Mouse (Mus musculus): ENCODE results near the gene Tex14.
"Not testable (repeated sequence)": the region's sequence is repeated elsewhere in the genome, so short reads cannot be mapped to it uniquely, and the experiment has no call there.

The Tex14 gene

DNA sequence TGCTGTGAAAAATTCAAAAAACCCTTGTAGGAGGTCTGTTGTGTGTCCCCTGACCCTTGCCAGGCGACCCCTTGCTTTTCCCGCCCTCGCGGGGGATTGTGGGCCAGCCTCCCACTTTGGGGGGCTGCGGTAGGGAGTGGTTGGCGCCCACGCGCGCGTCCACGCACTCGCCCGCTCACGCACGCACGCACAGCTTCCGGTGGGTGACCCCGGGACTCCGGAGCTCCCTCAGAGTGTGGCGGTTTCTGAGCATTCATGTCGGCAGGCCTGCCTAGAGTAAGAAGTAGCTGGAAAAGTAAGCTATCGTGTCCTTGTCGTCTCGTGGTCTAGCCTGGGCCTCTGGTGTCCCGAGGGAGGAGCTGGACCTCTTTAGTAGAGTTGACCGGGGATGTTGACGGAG lies at the start of gene Tex14, which contains the start of gene Rad51c:
Gene Tex14 (plus strand): TSS at position 190 of the 400 bp plus-strand sequence.
Gene Rad51c (minus strand): TSS at position 79 of the 400 bp plus-strand sequence.
- no peak for DNase-seq (ENCODE audit: low read depth, low spot score)

DNA sequence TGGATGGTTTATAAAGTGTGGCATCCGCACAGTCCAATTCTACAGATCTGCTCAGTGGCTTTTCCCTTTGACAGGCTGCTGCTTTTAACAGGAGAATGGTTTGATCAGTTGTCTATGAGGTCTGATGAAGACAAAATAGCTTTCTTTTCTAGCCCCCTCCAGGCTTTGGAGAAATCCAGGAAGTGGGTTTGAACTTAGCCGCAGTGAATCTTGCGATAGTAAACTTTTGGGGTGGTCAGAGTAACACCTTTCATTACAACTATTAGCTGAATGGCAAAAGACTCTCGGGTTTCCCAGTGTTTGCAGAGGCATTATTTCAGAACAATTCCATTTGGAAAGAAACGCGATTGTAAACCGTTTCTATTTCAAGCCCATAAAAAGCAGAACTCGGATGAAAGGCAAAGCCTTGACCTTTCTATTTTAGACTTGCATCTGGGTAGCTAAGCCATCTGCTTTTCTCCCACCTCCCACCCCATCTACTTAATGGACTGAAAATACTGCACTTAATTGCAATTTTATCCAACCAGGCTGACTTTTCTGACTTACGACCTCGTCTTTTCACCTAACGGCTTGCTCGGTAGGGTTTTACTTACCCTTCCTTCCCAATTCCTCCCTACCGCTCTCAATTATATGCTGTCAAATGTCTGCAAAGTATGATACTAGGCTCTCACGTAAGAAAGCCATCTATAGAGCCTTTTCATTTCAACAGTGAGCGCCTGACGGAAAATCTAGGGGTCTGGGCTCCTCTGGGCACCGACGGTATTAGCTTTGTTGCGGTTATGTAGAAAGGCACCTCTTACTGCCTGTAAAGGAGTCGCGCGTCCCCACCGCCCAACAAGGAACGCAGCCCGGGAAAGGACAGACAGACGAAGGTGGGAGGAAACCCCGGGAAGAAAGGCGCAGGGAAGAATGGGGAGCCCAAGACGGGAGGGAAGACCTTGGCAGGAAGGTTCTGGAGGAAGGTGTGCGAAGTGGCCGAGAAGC lies 47.3 kb upstream of the Tex14 start:
- DNase-seq (ENCODE audit: low read depth, low spot score), result no peak

DNA sequence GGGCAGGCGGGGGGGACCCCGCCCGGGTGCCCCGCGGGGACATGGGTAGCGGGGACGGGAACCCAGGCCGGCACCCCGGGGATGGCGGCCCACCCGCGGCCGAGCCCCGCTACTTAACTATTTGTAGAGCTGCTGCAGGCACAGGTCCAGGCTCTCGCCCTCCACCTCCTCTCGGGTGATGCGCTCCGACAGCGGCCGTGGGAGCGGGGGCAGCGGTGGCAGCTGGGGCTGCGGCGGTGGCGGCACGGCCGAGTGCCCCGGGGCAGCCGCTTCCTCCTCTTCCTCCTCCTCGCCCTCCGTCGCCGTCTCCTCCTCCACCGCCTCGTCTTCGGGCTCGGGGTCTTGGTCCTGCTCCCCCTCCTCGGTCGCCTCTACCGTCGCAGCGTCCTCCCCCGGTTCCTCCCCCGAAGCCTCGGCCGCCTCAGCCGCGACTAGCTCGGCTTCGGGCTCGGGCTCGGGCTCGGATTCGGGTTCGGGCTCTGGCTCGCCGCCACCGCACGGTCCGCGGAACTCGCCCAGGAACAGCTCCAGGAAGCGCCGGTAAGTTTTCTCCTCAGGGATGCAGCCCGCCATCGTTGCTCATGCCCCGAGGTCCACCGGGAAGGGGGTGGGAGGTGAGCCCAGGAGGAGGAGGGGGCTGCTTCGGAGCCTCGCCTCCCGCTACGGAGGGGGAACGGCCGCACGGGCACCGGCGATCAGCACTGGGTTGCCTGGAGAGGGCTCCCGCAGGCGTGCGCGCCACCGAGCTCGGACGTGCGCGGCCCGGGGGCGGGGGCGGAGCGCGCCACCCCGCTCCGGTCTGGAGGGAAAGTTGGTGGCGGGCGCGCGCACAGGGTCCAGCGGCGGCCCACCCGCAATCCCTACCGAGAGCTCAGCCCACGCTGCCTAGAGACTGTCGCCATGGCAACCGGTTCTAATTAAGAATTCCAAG lies 46.3 kb upstream of the Tex14 start, which contains the start of gene Ppm1e:
Gene Ppm1e (minus strand): TSS at position 693 of the 931 bp plus-strand sequence.
- DNase-seq (ENCODE audit: low read depth, low spot score), result peak; percentile 76

DNA sequence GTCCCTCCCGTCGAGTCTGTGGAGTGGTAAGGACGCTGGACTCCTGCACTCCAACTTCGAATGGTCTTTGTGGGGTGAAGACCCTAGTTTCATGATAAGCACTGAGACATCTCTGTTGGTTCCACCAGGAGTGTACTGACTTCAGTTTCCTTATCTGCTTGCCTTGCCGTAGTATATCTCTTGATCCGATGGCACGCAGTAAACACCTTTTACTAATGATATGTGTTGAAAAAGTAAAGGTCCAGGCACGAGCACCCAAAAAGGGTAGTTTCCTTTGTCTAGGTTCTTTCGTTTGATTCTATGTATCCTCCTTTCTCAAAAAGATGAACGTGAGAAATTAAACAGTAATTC lies 45.6 kb upstream of the Tex14 start:
- DNase-seq (ENCODE audit: low read depth, low spot score), result no peak

DNA sequence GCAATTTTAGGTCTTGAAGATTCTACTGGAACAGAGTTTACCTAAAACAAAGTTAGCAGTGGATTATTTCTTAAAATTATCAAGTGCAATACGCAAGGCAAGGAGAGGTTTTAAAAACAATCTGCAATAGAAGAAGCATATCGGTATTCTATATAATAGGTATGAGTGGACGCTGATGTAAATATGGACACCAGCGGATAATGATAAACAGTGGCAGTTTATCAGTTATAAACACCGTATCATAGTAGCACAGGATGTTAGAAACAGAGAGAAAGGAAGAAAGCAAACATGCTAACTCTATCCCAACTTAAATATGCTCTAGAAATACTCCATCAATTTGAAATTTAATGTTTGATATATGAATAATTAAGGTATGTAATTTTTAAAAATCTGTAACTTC lies 39.7 kb upstream of the Tex14 start:
- DNase-seq (ENCODE audit: low read depth, low spot score), result no peak

DNA sequence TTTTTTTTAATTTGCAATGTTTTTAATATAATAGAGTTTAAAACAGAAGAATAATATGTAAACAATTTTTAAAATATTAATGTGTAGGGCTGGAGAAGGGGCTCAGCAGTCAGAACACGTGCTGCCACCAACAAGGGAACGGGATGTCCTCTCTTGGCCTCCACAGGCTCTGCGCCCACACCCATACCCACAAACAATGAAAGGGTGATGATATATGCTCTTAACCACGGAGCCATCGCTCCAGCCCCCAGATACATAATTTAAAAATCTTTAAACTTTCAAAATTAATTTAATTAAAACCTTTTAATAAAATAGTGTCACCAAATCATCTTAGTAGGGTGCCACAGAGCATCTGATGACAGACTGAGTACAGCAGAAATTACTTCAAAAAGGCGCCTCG lies 37.8 kb upstream of the Tex14 start:
- no peak for DNase-seq (ENCODE audit: low read depth, low spot score)

DNA sequence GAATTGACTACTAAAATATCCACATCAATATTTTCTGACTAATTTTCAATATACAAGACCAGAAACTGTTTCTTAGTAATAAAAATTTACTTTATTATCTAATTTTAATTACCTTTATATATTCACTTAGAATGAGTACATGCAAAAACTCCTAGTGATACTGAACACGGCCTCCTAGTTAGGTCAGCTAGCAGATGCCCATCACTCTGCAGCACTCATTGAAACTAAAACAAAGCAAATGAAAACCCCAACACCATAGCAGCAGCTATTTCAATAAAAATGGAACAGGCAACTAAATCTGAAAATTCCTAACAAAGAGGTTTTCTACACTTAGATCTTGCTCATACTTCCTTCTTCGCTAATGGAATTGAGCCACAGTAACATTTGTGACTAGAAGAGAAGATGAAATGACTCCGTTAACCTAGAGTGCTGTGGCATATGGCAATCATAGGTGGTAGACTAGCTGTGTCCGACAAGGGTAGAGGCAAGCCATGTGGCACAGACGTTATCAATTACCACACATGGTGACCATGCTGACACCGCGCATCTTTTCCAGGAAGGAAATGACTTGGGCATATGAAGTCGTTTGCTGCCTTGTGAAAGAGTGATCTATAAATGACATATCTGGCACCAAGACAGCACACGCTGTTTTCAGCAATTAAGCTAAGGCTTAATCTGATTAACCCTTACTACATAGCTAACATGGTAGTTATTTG lies 36.8 kb upstream of the Tex14 start:
- DNase-seq (ENCODE audit: low read depth, low spot score), result no peak

DNA sequence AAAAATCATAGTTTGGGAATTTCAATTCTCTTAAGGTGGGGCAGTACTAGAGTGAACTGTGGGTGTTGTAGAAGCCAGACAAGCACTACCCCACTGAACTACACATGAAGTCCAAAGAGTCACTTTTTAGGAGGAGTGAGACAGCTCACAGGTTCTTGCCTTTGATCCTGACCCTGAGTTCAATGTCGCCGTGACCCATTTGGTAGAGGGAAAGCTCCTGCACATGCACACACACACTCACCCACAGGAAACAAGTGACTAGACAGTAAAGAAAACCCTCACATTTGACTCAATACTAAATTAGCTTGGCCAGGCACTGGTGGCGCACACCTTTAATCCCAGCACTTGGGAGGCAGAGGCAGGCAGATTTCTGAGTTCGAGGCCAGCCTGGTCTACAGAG lies 20.3 kb upstream of the Tex14 start:
- no peak for DNase-seq (ENCODE audit: low read depth, low spot score)

DNA sequence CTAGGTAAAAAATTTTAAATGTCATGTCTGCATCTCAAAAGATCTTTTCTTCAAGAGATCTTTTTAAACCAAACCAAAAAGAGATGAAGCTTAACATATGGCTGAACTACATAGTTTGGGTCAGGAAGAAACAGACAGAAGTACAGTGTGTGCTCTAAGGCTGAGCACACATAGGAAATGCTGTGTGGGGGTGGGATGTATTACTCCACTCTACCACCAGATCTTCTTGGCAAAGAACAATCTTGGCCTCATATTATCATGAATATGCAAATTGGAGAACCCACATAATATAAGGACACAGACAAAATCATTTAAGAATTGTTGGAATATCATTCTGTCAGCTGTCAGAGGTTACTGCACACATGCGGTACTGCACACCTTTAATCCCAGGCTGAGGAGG lies 19.2 kb upstream of the Tex14 start:
- no peak for DNase-seq (ENCODE audit: low read depth, low spot score)

DNA sequence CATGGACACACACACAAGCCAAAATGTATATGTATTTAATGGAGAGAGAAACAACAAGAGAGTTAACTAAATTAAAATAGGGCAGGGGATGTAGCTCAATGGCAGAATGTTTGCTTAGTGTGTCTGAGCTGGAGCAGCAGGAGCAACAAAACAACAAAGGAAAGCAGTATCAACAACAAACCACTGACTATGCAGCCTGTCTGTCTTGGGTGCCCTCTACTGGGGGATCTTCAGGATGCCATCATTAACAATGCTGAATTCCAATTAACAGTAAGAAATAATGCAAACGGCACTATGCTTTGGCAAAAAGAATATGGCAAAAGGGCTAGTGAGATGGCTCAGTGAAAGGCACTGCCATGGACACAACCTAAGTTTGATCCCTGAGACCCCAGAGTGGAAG lies 11.0 kb upstream of the Tex14 start:
- peak; percentile 39 for DNase-seq (ENCODE audit: low read depth, low spot score)

DNA sequence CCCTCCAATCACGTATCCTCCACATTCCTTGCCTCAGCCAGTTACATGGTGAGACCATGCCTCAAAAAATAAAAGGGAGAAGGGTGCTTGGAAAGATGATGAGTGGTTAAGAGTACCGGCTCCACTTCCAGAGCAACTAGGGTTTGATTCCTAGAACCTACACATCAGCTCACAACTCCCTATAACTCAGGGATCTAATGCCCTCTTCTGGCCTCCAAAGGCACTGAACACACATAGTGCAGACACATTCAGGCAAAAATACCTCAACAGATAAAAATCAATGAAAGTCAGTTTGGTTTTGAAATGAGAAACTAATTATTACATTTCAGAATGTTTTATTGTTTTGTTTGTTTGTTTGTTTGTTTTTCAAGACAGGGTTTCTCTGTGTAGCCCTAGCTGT lies 6.5 kb upstream of the Tex14 start:
- no peak for DNase-seq (ENCODE audit: low read depth, low spot score)

DNA sequence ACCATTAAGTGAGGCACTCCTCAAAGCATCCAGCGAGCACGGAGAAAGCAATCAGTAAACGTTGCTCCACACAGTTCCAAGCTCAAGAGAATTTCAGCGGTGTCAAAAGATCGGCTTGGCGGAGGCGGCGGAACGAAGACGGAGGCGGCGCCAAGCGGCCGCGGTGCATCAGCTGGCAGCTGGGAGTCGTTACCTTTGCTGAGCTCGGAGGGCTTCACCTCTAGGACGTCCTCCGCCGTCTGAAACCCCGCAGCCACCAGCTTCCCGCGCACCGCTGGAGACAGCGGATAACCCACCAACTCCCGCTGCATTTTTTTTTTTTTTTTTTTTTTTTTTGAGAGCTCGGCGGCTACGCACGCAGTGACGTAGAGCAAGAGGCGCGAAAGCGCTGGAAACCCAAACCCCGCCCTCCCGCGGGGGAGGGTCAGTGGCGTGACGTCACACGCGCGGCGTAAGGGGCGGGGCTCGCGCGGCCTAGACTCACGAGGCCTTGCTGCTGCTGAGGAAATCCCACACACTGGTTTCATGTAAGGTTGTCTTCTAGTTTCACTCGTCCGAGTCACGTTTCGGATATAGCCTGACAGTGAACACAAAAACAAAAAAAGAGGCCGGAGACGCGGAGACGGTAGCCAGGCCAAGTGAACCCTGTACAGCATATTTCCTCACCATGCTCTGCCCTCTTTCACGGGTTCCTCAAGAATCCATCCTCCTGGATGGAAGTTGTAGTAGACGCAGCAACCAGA lies 583 bp upstream of the Tex14 start:
- DNase-seq (ENCODE audit: low read depth, low spot score), result peak; percentile 88

DNA sequence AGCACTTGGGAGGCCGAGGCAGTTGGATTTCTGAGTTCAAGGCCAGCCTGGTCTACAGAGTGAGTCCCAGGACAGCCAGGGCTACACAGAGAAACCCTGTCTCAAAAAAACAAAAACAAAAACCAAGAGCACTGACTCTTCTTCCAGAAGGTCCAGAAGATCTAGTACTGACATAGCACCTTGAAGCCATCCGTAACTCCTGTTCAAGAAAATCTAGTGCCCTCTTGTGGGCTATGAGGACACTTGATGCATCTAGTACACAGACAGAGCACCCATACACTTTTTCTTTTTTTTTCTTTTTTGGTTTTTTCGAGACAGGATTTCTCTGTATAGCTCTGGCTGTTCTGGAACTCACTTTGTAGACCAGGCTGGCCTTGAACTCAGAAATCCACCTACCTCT lies 8.5 kb downstream of the Tex14 start:
- not testable (repeated sequence) for DNase-seq (ENCODE audit: low read depth, low spot score)

DNA sequence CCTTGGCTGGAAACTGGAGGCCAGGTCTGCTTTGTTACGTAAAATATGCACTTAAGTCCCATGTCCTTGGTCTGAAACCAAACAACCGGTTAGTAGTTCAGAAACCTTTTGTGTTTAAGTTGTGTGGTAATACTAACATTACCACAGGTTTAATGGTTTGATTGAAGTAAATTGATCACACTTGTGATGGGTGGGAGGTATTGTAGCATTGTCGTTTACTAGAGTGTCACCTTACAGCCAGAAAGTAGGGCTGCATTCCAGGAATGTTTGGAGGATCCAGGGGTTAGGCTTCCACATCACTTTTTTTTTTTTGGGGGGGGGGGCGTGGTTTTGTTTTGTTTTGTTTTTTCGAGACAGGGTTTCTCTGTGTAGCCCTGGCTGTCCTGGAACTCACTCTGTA lies 11.3 kb downstream of the Tex14 start:
- DNase-seq (ENCODE audit: low read depth, low spot score), result no peak

DNA sequence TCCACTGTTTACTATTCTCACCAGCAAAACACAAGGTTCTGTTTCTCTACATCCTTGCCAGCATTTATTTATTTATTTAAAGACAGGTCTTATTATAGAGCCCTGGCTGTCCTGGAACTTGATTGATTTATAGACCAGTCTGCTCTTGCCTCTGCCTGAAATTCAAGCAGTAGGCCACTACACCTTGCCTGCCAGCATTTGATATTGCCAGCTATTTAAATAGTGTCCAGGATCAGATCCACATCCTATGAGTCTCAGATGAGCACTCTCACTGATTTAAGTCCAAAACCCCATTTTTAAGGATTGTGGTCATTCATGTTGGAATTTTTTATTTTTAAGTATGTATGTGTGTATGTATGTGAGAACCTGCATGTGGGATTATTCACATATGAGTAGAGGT lies 16.0 kb downstream of the Tex14 start:
- DNase-seq (ENCODE audit: low read depth, low spot score), result no peak

DNA sequence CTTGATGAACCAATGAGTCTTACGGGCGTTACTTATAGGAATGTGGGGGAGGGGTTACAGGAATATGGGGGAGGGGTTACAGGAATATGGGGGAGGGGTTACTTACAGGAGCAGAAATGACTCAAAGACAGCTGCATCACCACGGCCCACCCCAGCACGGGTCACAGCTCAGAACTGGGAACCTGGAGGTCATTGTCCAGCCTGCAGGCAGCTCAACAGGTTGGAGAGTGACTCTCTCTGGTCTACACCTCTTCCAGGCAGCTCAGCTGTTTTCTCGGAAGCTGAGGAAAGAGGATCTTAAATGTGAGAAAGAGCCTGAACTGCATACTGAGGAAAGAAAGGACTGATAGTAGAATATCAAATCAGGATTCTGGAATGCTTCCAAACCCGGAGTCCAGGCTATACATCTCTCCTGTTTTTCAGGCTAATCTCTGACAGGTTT lies 16.9 kb downstream of the Tex14 start:
- DNase-seq (ENCODE audit: low read depth, low spot score), result no peak

DNA sequence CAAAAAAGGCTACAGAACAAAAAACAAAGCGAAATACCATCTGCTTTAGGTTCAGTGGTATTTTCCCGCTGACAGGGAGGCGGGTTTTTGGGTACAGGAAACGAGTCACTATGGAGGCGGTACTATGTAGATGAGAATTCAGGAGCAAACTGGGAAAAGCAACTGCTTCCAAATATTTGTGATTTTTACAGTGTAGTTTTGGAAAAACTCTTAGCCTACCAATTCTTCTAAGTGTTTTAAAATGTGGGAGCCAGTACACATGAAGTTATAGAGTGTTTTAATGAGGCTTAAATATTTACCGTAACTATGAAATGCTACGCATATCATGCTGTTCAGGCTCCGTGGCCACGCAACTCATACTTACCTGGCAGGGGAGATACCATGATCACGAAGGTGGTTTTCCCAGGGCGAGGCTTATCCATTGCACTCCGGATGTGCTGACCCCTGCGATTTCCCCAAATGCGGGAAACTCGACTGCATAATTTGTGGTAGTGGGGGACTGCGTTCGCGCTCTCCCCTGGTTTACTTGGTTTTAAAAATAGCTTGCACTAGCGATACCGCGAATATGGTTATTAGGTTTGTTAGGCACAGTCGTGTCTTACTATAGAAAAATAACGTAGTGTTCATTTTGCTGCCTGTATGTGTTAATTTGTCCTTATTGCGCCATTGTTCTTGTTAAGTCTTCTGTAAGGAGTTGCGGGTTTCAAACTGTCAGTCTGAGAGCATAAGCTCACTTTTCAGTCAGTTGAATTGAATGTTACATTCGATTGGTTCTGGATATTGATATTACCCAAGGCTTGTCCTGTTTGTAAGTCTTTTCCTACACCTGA lies 17.9 kb downstream of the Tex14 start:
- DNase-seq (ENCODE audit: low read depth, low spot score), result peak; percentile 90

DNA sequence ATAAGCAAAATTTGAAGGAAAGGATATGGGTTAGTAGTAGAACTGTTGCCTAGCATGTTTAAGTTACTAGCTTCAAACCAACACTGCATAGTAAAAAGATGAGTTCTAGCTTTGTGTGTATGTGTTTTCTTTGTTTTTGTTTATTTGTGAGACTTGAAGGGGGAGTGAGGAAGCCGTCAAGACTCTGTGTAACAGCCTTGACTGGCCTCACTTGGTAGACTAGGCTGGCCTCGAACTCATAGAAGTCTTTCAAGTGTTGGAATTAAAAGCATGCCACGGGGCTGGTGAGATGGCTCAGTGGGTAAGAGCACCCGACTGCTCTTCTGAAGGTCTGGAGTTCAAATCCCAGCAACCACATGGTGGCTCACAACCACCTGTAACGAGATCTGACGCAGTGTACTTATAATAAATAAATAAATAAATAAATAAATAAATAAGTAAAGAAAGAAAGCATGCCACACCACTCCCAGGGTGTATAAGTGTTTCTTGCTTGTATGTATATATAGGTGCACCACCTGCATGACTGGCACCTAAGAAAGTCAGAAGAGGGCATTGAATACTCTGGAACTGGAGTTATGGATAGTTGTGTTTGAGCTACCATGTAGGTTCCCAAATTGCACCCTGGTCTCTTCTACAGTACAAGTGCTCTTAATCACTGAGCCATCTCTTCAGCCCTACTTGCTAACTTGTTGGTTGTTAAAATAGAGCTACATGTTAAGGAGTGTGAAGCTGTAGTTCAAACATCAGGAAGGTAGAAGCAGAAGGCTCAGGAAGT lies 18.9 kb downstream of the Tex14 start:
- no peak for DNase-seq (ENCODE audit: low read depth, low spot score)

DNA sequence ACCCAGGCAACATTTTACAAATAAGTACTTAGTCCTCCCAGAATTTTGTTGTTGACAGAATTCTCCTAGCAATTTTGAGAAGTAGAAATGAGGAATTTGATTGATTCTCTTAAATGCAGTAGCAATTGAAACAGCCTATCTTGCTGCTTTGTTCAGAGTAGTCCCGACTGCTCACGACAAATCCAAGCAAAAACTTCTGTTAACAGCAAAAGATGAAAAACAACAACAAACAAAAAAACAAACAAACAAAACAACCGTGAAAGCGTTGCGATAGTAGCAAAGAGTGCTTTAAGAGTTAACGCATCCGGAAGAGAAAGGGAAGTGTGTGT lies 21.2 kb downstream of the Tex14 start:
- no peak for DNase-seq (ENCODE audit: low read depth, low spot score)
